Mouse (Mus musculus): Measurements from ENCODE around the gene Gm29582.
"Not testable (repeated sequence)": the region's sequence is repeated elsewhere in the genome, so short reads cannot be mapped to it uniquely, and the experiment has no call there.

The Gm29582 gene

GRCm38 (mm10) chrY:30738461-30738860 is at the start of gene Gm29582:
Gene Gm29582 (minus strand): TSS chrY:30738561.
- ATAC-seq (ENCODE audit: insufficient number of reproducible peaks, low FRiP score, low TSS enrichment): not testable (repeated sequence)
